Mouse (Mus musculus) urinary bladder, adult 18-20 months (tissue): ENCODE measurements around the gene Dgkz.

Experiments
- DNase-seq, 2 experiments: peaks; one replicate each; pipeline ENCODE4 v3.0.0; 2022; ENCODE audit warnings: low spot score in 2 of 2, mixed read lengths in 2 of 2

The Dgkz gene

DNA sequence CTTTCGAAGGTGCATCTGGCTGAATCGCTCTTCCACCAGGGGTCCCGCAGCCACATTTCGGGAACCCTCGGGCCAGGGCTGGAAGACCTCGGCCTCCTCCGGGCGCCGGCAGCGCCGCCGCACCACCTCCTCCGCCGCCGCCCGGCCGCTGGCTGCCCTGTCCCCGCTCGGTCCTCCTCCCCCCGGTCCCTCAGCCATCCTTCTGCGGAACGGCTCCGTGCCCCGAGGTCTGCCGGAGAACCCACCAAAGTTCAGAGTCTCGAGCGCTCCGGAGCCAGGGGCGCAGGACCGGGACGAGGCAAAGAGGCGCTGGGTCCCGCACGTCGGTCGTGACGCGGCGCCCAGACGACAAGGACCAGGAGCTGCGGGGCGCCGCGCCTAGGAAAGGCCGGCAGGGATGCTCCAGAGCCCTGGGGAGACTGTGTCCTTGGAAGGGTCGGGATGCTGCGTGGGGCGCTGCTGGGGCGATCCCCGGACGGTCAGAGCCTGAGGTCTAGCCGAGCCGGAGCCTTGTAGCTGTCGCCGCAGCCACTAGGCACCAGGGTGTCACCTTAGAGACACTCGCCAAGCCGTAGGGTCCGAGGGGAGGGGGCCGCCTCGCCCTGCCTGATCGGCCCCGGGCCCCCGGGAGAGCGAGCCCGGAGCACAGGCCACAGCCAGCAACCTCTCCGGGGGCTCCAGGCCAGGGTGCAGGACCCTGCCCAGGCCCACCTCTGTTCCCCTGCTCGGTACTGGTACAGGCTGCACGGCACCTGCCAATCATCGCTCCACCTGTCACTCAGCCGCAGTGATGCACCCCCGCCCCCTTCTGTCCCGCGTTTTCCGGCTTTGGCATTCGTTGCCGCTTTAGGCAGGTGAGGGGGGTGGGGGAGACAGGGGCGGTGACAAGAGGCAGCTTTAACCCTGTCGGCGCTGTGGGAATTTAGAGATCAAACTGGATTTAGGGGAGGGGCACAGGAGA is at the start of gene Dgkz:
TSS of gene Dgkz (minus strand) at position 284 of the 961 bp plus-strand sequence.
- DNase-seq, result no peak

DNA sequence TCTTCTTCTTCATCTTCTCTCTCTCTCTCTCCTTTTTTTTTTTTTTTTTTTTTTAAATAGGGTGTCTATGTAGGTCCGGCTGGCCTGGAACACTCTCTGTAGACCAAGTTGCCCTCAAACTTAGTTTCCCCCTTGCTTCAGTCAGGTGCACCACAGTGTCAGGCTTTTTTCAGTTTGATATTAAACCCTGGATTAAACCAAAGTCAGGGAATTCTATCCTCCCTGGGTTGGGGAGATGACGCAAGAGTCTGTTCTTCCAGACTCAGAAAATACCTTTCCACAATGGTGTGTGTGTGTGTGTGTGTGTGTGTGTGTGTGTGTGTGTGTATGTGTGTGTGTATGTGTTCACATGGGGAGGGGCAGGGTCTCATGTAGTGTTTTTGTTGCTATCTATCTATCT is 49.5 kb upstream of the Dgkz start:
- no peak for DNase-seq

DNA sequence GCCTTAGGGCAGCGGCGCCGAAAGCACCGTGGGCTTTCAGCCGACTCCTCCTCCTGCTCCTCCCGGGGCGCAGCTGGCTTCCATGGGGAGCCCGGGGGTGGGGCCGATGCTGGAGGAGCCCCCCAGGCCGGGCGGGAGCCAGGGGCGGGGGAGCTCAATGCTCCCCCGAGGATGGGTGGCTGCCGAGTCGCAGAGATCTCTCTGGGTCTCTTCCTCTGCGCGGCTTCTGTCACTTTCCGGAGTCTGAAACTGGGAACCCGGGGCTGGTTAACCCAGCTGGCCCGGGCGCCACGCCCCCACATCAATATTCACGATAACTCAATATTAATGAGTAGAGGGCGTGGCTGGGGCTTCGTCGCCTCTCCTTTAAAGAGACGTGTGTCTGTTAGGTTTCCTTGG is 48.6 kb upstream of the Dgkz start, which contains the start of gene Creb3l1:
TSS of gene Creb3l1 (minus strand) at position 229 of the 399 bp plus-strand sequence.
- peak in 1 of 2 experiments; percentile 61 for DNase-seq

DNA sequence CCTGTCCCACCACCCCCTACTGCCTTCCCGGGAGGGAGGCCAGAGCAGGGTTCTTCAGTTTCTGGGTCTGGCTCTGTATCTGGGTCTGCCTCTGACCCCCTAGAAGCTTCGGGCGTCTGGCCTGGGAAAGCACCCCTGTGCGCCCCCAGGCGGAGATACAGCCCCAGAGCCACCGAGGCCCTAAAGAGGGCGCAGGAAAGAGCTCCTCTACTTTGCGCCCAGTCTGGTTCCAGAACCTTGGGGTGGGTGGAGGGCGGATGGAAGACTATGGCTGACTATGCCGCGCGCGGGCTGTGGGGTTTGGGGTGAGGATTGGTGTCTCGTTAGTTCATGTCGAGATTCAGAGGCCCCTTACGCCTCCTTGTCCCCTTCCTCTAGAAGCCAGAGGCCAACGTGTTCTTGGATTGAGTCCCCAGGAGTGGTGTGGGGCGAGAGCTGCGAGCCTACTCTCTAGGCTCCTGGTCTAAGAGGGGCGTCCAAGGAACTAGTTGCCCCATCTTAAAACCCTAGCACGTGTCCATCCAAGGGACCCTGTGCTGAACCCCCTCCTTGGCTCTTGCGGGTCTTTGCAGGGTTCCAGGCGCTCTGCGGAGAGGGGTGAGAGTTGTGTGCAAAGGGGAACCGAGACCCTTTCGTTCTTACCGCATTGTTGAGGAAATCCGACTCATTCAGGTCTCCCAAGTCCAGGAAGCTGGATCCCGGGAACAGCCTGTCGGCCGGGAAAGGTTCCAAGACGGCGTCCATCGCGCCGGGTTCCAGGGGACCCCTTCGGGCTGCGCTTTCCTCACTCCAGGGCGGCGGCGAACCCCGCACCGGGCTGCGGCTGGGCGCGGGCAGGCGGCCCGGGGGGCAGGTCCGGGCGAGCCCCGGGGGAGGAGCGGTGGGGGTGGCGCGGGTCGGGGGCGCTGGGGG is 48.0 kb upstream of the Dgkz start:
- peak in 1 of 2 experiments; percentile 29 for DNase-seq

DNA sequence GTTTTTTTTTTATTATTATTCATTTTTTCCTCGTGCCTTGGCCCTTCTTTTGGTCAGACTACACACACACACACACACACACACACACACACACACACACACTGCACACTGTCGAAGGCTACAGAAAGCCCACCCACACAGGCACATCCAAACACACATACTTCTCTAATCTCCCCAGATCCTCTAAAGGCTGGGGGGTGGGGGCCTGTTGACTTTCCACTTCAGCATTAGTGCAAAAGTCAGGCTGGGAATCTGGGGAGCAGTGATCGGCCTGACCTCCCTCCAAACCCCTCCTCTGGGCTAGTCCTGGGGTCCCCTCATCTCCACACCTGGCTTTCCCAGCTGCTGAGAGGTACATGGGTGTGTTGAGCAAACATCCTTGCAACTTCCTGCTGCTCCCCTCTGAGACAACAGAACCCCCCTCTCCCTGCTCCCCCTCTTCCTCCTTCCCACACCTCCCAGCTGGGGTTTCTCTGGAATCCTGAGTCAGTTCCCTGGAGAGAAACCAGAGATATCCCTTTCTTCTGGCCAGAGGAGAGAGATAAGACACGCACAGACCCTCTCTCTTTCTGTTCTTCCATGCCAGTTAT is 45.1 kb upstream of the Dgkz start:
- no peak for DNase-seq

DNA sequence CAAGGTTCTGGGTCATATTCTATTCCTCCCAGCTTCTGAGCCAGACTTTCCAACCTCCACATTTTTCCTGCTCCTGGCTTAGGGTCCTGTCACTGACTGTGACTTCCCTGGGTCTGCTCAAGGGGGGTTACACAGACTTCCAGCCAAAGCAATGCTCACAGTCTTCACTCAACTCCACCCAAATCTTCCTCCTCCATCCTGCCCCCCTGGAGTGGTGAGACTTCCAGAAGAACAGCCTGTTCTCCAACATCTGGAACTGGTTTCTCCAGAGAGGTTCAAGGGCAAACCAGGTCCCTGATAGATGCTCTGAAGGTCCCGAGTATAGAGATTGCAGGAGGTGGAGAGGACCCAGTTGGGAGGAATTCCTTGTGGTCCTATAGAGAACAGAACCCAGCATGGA is 41.8 kb upstream of the Dgkz start:
- DNase-seq, result no peak

DNA sequence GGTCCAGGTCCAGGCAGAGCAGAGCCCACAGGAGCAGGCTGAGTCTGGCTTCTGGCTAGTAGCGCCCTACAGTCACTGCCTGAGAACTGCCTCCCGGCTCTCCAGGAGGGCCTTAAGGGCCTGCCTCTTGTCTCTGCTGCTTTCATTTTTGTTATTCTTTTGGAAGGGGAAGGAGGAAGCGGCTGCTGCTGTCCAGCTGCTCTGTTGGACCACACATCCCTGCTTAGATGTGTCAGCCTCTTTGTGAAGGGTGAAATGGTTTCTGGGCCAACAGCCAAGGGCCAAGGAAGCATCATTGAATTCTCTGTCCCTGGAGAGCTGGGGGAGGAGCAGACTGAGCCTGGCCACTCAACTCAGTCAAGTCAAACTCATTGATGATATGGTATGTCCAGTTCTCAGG is 41.3 kb upstream of the Dgkz start:
- DNase-seq, result peak in 1 of 2 experiments; percentile 58

DNA sequence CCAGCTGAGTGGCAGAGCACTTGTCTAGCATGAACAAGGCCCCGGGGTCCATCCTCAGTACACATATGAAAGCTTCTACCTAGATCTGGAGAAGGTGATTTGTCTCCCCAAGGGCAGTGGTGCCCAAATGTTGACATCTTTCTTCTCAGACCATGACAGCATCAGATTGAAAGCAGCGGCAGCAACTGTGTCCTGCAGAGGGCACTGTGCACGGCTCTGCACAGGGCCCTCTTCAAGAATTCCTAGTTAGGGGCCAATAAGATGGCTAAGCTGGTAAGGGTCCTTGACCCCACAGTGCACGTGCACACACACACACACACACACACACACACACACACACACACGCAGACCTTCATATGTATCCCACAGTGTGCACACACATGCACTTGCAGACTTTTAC is 39.2 kb upstream of the Dgkz start:
- no peak for DNase-seq

DNA sequence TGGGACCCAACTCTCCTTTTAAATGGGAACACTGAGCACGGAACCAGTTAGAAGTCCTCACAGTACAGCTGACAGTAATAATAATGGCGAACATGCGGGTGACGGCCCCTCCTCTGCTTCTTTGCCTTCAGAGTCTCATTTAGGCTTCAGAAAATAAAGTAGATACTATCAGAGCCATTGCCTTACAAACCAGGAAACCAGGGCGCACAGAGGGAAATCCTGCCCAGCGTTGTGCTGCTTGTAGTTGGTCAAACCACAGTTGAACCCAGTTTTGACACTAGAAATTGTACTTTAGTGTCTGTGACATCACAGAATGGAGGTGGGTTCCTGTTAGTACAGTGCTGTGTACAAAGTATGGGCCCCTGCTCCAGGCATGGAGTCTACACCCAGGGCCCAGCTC is 38.6 kb upstream of the Dgkz start:
- DNase-seq, result no peak

DNA sequence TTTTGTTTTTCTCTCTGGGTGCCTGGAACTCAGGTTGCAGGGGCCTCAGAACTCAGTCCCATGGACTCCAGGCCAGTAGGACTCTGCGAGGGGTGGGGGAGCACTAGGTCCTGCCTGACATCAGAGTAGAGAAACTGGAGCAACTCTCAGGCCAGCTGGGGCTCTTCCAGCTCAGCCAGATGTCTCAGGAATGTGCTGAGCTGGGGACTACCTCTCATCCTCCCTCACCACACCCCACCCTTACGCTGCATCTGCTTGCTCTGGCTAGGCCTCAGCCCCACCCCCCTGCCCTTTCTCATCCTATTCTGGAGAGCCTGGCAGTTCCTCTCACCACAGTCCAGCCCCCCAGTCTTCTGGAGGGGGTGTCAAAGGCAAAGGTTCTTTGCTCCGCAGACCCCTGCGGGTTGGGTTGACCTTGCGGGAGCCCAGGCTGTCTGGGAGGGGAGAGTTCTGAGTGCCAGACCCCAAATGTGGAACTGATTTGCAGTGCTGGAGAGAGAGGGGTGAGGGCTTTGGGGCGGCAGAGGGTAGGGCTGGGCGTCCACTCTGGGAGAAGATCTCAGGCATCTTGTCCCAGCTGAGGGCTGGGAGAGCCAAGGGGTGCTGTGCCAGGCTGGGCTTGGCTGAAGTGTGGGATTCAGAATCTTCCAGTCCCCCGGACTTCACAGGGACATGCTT is 37.2 kb upstream of the Dgkz start:
- DNase-seq, result peak in 1 of 2 experiments; percentile 75

DNA sequence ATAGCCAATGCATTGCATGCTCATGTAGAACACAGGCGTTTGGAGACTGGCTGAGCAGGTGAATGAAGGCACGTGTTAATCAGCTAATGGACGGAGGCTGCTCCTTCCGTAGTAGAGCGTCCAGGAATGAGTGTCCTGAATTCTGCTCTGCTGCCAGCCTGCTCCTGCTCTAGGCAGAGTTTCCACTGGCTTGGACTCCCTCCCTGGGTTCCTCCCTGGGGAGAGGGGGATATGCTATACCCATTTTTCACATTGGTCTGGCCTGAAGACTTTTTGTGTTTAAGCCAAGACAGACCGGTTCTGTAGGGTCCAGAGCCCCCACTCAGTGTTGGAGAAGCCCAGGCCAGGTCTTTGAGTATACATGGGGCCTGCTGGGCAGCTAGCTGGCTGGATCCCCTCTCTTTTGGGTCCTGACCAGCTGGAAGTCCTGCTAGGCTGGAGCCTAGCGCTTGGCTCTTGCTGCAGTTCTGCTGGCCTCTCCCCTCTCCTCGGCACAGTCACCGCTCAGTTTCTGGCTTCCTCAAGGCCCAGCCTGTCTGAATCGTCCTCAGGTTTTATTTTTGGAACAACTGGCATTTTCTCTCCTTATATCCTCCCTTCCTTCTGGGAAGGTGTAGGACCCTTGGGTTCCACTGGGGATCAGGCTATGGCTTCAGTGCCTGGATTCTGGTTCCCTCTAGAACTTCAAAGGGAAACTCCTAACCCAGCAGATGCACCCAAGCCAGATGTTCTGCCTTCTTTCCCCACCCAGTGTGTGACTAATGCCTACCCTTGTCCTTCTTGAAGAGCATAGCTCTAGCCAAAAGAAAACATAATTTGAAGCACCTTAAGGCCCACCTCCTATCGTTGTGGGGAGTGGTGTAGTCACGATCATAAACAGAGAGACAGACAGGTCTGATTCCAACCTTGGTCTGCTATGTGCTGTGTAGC is 36.0 kb upstream of the Dgkz start:
- DNase-seq, result no peak

DNA sequence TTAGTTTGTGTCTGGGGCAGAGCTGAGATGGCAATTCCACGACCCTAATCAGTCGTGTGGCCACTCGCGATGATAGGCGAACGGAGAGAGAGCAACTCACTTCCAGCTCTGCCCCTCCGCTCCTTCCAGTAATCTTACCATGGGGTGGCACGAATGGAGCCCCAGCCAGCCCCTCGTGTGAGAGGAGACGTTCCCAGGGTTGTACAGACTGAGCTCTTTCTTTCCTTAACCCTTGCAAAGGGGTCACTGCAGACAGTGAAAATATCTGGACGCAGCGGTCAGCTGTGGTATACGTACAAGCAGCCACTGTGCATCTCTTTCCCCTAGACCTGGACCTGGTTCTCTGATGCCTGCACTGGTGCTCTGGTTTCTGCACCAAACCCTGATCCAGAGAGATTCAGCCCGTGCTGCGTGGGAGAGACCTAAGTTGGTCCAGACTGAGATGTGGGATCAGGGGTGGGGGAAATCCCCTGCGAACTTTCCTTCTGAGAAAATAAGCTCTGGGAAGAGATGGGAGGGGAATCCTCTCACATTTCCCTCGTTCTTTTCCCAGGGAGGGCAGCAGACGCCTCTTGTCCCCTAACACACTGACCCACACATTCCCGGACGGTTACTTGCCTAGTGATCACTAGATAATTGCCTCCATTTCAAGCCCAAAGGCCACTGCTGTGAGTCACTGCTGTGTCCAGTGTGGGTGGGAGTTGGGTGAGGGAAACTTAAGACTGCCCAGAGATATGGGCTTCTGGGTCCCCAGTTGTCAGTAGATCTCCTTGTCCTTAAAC is 33.1 kb upstream of the Dgkz start:
- no peak for DNase-seq

DNA sequence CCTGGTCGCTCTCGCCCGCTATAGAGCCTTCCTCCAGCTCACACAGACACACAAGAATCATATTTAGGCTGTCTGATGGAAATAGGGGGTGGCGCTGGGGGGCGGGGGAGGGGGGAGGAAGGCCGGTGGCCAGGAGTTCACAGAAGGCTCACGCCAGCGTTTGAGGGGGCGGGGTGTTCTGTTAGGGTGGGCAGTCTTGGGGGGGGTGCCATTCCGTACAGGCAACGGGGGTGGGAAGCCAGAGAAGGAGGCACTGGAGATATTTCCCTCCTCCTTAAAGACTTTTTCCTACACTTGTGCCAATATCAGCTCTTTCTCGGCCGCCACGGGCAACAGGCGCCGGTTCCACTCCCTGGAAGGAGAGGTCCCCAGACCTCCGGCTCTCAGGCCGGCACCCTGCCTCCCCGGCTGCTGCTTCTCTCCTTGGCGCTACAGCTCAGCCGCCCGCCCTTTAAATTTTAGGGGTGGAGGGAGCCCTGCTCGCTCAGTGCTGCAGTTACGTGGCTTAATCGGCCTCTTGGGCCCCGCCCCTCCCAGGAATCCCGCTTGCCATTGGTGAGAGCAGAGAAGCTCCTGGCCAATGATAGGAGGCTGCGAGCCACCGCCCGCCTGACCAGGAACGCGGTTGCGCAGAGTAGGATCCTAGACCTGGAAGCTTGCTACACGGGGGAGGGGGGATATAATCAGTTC is 32.4 kb upstream of the Dgkz start:
- peak; percentile 84 to 97 for DNase-seq

DNA sequence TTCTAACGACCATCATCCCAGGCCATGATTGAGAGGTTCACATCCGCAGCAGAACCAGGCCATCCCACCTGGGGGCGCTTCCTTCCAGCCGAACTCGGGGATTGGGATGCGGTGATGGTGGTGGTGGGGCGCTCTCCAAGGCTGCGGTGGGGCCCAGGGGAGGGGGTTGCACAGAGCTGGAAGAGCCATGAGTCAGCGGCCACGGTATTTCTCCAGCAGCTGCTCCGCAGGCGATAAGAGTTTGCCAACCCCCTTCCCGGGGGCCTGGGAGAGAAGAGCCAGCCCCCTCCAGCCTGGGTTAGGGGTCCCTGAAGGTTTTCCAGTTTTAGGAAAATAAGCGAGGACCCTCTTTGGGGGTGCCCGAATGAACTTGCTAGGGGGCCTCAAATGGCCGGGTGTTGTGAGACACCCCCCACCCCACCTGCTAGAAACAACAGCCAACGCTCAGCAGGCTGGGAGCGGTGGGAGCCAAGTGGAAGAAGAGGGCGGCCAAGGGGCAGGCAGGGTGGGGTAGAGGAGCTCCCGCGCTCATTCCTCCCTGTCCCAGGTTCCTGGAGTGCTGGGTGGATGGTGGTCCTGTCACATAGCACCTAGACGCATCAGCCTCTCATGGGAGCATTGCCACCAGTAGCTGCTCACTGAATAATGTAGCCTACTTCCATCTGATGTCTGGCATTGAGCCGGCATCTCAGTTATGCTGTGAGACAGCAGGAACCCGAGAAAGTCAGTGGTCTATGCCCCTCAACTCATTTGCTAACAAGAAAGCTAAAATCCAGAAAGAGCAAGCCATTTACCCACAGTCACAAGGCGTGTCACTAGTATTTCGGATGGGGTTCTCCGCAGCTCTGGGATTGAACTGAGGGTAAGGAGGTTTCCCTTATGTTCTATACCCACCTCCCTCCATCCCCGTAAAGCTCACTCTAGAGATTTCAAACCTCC is 31.6 kb upstream of the Dgkz start:
- peak in 1 of 2 experiments; percentile 36 for DNase-seq

DNA sequence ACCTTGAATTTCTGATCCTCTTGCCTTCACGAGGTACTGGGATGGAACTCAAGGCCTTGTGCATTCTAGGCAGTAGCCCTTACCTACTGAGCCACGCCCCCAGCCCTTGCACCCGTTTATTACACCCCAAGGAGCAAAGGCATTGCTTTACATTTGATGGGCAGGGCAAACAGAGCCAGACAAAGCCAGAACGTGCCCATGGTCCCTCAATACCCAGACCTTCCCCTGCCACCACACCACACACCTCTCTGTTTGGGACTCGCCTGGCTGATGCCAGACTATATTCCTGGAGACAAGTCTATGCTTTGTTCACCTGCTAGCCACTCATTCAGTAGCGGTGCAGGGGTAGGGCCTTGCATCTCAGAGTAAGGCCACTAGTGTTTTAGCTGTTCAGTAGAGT is 30.8 kb upstream of the Dgkz start:
- no peak for DNase-seq

DNA sequence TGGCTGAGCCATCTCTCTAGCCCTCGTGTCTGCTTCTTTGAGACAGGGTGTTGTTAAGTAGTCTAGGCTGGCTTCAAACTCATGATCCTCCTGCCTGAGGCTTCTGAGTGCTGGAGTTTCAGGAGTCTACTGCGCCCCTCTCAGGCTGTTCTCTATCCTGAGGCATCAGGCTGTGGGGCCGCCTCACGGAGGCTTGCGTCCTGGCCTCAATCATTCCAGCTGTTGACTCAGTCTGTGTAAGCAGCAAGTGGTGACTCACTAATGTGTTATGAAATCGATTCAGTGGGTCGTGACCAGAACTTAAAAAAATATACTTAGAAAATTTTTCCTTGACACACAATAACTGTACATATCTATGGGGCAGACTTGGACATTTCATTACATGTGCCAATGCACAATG is 29.0 kb upstream of the Dgkz start:
- peak in 1 of 2 experiments; percentile 68 for DNase-seq

DNA sequence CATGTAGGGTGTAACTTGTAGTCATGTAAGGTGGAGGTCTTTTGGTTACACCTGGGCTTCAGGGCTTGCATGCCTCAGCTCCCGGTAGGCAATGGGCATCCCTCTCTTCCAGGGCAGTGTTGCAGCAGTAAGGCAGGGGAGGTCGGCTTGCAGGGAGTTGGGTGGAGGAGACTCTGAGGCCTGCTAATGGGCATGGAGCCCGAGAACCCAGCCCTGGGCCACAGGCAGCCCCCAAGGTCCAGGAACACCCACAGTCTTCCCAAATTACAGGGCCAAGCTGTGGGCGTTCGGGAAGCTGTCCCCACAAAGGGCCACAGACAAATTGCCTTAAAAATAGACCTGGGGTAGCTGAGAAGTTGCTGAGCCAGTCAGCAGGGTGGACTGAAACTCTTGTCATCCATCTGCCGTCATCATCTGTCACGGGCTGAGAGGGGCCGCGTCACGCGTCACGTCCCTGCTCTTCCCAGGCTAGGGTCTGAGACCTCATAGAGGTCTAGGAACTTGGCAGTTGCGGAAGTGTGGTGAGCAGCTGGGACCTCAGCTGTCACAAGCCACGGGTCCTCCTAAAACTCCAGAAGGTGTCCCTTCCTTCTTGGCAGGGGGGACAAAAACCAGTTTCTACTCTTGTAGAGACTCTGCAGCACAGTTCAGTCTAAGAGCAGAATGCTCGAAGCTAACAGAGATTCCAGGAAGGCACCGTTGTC is 22.4 kb upstream of the Dgkz start:
- DNase-seq, result no peak
